Mouse (Mus musculus) kidney, adult 2 months (tissue): ENCODE measurements around the gene Aco2. TPM values are rescaled to one million over a fixed set of nuclear protein-coding genes. Genes with fewer than 3 reads are reported as not detected.

Experiments
- DNase-seq: peaks from one replicate; pipeline ENCODE4 v3.0.0; 2021
- H3K27ac ChIP-seq: fragments of 200-500 bp; 2 replicates; pipeline ENCODE4 v1.5.1; 2012; ENCODE audit warnings: low read depth, low read length, control low read depth, inconsistent platforms; ENCODE audit not compliant: insufficient read depth
- H3K27me3 ChIP-seq: fragments of 200-500 bp; replicated peaks from 2 replicates; pipeline ENCODE4 v1.6.1; 2012; ENCODE audit warnings: mild to moderate bottlenecking, moderate library complexity, low read length, inconsistent platforms; ENCODE audit not compliant: control insufficient read depth, insufficient read depth
- H3K36me3 ChIP-seq: fragments of 200-500 bp; 2 replicates; pipeline ENCODE4 v1.6.1; 2012; ENCODE audit warnings: mild to moderate bottlenecking, moderate library complexity, low read length, inconsistent platforms; ENCODE audit not compliant: control insufficient read depth, insufficient read depth
- H3K4me1 ChIP-seq: fragments of 200-500 bp; 2 replicates; pipeline ENCODE4 v1.6.1; 2011; ENCODE audit warnings: low read length; ENCODE audit not compliant: control insufficient read depth, insufficient read depth
- H3K4me3 ChIP-seq: fragments of 200-500 bp; 2 replicates; pipeline ENCODE4 v1.5.1; 2011; ENCODE audit warnings: mild to moderate bottlenecking, low read depth, low read length, control low read depth; ENCODE audit not compliant: insufficient read depth
- CTCF ChIP-seq: fragments of 200-500 bp; conservative IDR thresholded peaks from 2 replicates; pipeline ENCODE4 v1.5.1; 2011; ENCODE audit warnings: low read depth, mild to moderate bottlenecking, control low read depth, low read length, moderate library complexity, mixed read lengths; ENCODE audit not compliant: insufficient read depth, insufficient read length
- POLR2A ChIP-seq: fragments of 200-500 bp; IDR thresholded peaks from one replicate; pipeline ENCODE4 v1.6.1; 2011; ENCODE audit warnings: low read depth, low read length, control low read depth
- WGBS: fragments of 180-500 bp; shearing (Covaris S2); methylation state at CpG from one replicate; pipeline ENCODE4 v1.1.7; 2018; 5-methylcytosine and 5-hydroxymethylcytosine counted together
- polyA plus RNA-seq: library from polyadenylated mRNA; depleted of rRNA; stranded (reverse); fragments of >200 nt; gene quantifications from 2 replicates; pipeline ENCODE4 v1.2.3, GENCODE M21; 2012

Aco2 gene
- polyA plus RNA-seq, 1 experiment, result 915 TPM

- H3K36me3 ChIP-seq, result no peaks in the 10 kb centered on the region; the same call in 1 of the 2 replicates
- H3K4me3 ChIP-seq, result no peak overlapping the region
- no peak overlapping the region for H3K27ac ChIP-seq
- 73% methylated on average over 3 of the region's 3 CpGs for WGBS
- peaks cover 34% of the 10 kb centered on the region for H3K4me1 ChIP-seq
- no peak for TF ChIP-seq CTCF
- no peak for TF ChIP-seq POLR2A
- H3K27me3 ChIP-seq, result no peaks in the 10 kb centered on the region
- DNase-seq, result peak; percentile 64
These were observed 39.9 kb upstream of the Aco2 start for GRCm38 (mm10) chr15:81832219-81832618.

- Histone ChIP-seq H3K36me3 (no peaks in the 10 kb centered on the region; the same call in 1 of the 2 replicates), H3K27ac (peak overlapping the region; percentile 14; the same call in 1 of the 2 replicates), H3K27me3 (no peaks in the 10 kb centered on the region), H3K4me3 (no peak overlapping the region), H3K4me1 (peaks cover 46% of the 10 kb centered on the region)
- TF ChIP-seq CTCF, result no peak
- no peak for TF ChIP-seq POLR2A
- no peak for DNase-seq
- 87% methylated on average over 4 of the region's 4 CpGs for WGBS
These were observed 38.6 kb upstream of the Aco2 start for GRCm38 (mm10) chr15:81833481-81833880.

DNA sequence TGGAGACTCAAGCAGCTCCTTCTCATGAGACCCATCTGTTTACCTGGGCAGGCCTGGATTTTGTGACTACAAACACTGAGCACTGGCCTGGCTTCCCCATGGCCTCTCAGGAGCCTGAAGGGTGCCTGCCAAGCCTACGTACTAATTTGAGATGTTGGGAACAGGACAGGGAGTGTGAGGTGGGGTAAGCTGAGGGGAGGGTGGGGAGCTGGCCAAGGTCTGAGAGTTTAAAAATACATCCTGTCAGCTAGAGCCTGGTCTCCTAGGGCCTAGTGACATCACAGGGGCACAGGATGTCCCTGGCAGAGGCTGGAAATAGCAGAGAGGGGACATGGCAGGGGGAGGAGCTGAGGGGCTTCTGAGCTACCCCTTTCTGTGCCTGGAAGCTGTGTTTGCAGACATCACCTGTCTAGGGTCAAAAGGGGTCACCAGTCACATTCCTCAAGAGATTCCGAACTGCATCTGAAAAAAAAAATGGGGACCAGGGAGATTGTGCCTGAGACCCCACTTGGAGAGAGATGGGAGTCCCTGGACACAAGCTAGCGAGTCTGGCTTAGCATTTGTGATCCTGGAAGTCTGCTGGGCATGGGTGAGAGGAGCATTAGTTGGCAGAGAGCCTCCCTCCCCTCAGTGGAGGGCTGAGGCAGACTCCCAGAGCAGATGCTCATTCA, 37.8 kb upstream of the Aco2 start:
- TF ChIP-seq POLR2A (no peak), CTCF (no peak)
- peak overlapping the region; percentile 55 for H3K27ac ChIP-seq
- DNase-seq, result no peak
- WGBS, result 46% methylated on average over 3 of the region's 3 CpGs
- H3K36me3 ChIP-seq, result no peaks in the 10 kb centered on the region
- no peaks in the 10 kb centered on the region for H3K27me3 ChIP-seq
- peaks cover 52% of the 10 kb centered on the region for H3K4me1 ChIP-seq
- H3K4me3 ChIP-seq, result no peak overlapping the region

DNA sequence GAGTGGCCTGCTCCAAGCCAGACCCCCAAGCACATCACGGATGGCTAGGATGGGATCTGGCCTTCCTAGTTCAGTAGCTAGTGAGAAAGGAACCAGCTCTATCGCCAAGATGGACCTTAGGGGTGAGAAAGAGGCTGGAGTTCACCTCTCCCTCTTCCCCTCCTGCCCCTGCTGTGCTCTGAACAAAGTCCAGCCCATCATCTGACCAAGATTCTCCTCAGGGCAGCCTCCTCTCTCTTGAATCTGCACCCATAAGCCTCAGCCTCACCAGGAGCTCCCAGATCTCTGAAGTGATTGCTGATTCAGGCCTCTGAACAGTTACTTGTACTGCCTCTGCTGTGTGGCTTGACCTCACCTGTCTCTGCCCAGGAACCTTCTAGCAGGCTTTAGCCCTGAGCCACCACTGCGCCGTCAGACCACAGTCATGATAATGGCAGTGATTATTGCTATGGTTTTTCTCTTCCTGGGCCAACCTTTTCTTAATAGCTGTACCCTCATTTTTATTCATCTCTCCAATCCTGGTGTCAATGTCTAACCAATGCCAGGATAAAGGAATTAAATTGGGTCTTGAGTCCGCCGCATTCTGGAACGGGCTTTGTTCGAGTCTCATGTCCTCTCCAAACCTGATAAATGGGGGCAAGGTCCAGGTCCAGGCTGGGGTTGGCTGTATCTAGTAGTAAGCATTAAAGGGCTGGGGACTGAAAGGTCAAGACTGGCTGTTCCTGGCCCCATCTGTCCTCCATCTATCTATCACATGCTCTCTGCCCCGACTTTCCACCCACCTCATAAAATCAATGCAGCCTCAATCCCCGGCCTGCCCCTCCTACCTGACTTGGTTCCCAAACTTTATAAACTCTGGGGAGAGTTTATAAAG, 36.9 kb upstream of the Aco2 start:
- Histone ChIP-seq H3K27me3 (no peaks in the 10 kb centered on the region), H3K27ac (peak overlapping the region; percentile 94), H3K36me3 (no peaks in the 10 kb centered on the region), H3K4me3 (no peak overlapping the region), H3K4me1 (peaks cover 56% of the 10 kb centered on the region)
- 60% methylated on average over 10 of the region's 10 CpGs for WGBS
- TF ChIP-seq CTCF (no peak), POLR2A (no peak)
- peak; percentile 88 for DNase-seq

DNA sequence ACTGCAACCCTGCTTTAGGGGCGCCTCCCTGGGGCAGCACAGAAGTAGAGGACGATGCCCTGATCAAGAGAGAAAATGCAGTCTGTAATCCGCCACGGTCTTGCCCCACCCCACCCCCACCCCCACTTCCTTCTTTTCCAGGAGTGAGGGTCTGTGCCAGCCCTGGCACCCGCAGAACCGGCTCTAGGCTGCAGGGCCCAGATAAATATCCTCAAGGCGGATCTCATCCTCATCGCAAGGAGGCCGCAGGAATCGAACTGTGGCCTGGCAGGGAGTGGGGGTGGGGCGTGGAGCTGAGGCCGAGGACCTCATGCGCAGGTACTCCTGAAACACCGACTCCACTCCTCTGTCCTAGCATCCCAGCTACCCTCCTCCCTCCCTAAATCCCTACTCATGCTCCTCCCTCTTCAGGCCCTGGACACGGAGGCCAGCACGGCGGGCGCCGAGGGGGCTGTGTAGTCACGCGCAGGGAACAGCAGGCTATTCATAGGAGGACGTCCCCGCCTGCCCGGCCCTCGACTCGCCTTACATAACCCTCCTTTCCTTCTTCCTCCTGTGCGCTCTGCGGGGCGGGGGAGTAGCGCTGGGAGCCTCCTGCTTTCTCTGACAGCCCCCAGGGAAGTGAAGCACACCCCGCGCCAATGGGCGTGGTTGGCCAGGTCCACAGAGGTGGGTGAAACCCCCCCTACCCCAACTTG, 35.8 kb upstream of the Aco2 start:
- H3K36me3 ChIP-seq, result no peaks in the 10 kb centered on the region
- H3K27ac ChIP-seq, result peak overlapping the region; percentile 94
- TF ChIP-seq CTCF (no peak), POLR2A (peak; percentile 39)
- H3K27me3 ChIP-seq, result no peaks in the 10 kb centered on the region
- DNase-seq, result peak; percentile 97
- H3K4me3 ChIP-seq, result peak overlapping the region; percentile 30
- H3K4me1 ChIP-seq, result peaks cover 57% of the 10 kb centered on the region
- 4% methylated on average over 33 of the region's 33 CpGs for WGBS

DNA sequence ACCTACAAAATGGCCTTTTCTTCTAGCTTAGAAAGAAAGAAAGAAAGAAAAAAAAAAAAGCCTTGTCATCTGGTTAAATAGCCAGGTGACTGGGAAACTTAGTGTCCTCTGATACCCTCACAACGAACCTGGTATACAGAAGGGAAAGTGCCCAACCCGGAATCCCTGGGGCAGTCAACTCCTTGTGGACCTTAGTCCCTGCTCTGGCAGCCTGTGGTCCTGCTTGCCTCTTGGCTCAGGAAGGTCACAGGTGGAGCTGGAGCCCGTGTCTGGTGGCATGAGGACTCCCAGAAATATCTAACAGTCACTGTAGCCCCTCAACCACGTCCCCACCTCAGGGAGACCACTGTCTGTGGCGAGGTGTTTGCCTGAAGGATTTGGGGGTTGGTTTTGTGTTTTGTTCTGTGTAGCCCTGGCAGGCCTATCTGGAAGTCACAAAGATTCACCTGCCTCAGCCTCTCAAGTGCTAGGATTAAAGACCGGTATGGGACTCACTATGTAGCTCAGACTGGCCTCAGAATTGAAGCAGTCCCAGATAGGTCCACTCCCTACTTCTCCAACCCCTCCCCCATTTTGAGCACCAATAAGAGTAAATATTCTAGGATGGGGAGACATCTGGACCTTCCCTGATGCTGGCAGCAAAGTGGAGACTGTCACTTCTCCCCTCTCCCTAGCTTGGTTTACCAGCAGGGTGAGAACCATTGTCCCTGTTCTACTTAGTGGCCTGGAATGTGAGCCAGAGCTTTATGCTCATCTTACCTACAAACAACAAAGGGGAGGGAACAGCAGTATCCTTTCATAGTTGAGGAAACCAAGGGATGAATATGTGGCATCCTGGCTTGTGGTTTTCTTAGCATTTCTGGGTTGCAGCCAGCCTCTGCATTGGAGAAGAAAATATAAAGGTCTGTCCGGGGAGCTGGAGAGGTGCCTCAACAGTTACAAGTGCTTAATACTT, 34.9 kb upstream of the Aco2 start:
- Histone ChIP-seq H3K4me1 (peaks cover 57% of the 10 kb centered on the region), H3K4me3 (no peak overlapping the region), H3K27me3 (no peaks in the 10 kb centered on the region), H3K27ac (peak overlapping the region; percentile 94), H3K36me3 (no peaks in the 10 kb centered on the region)
- WGBS, result 54% methylated on average over 7 of the region's 7 CpGs
- TF ChIP-seq POLR2A (no peak), CTCF (no peak)
- peak; percentile 81 for DNase-seq
